Mouse (Mus musculus) olfactory bulb, adult 2 months (tissue): ENCODE results near the gene Vmn1r20. TPM values are rescaled to one million over a fixed set of nuclear protein-coding genes. Genes with fewer than 3 reads are reported as not detected.
"Not testable (repeated sequence)": the region's sequence is repeated elsewhere in the genome, so short reads cannot be mapped to it uniquely, and the experiment has no call there.

Experiments used
- H3K27ac ChIP-seq: fragments of 200-500 bp; 2 replicates; pipeline ENCODE4 v1.5.1; 2012; ENCODE audit warnings: low read depth, low read length; ENCODE audit not compliant: insufficient read depth
- H3K4me1 ChIP-seq: fragments of 200-500 bp; 2 replicates; pipeline ENCODE4 v1.6.1; 2012; ENCODE audit warnings: low read length; ENCODE audit not compliant: control insufficient read depth, insufficient read depth
- H3K4me3 ChIP-seq: fragments of 200-500 bp; 2 replicates; pipeline ENCODE4 v1.5.1; 2012; ENCODE audit warnings: mild to moderate bottlenecking, low read depth, low read length, moderate library complexity; ENCODE audit not compliant: insufficient read depth
- CTCF ChIP-seq: fragments of 200-500 bp; IDR thresholded peaks from 2 replicates; pipeline ENCODE4 v1.5.1; 2012; ENCODE audit warnings: low read depth, mild to moderate bottlenecking, low read length, moderate library complexity; ENCODE audit not compliant: insufficient read depth
- POLR2A ChIP-seq: fragments of 200-500 bp; IDR thresholded peaks from 2 replicates; pipeline ENCODE4 v1.6.1; 2012; ENCODE audit warnings: mild to moderate bottlenecking, low read depth, low read length, moderate library complexity; ENCODE audit not compliant: insufficient read depth
- WGBS: fragments of 180-500 bp; shearing (Covaris S2); methylation state at CpG from one replicate; pipeline ENCODE4 v1.1.7; 2018; 5-methylcytosine and 5-hydroxymethylcytosine counted together
- polyA plus RNA-seq: library from polyadenylated mRNA; stranded (reverse); fragments of >200 nt; gene quantifications from 2 replicates; pipeline ENCODE4 v1.2.4, GENCODE M21; 2012; ENCODE audit warnings: low replicate concordance; ENCODE audit not compliant: missing spikeins, insufficient read depth, insufficient read length

Gene Vmn1r20
- polyA plus RNA-seq = not detected in 2 replicates

- H3K27ac ChIP-seq = no peak within 1 kb of the TSS
- TF ChIP-seq POLR2A (no peak), CTCF (no peak)
- no peak within 1 kb of the TSS for H3K4me3 ChIP-seq
- no peaks in the 10 kb centered on the region for H3K4me1 ChIP-seq
- 54% methylated on average over 1 of the region's 1 CpGs for WGBS
These were observed at the start of gene Vmn1r20 for GRCm38 (mm10) chr6:57428630-57429029. Gene Vmn1r20 (plus strand): TSS chr6:57428930.

DNA sequence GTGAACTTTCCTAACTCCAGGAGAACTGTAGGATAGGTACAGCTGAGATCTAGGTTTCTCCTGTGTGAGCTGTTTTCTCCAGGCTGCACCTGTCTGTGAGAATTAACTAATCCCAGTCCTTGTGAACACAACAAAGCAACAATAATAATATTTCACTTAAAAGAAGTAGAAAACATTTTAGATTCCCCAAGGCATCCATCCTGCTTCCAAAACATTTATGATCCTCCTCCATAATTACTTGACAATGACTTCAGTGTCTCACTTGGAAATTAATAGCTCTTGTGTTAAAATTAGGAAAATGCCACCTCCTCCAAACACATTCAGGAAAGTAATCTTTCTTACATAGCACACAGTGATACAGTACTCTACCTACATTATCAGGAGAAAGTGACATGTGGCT, 33.0 kb upstream of the Vmn1r20 start, which contains the start of gene Vmn1r18:
Gene Vmn1r18 (minus strand): TSS at position 101 of the 400 bp plus-strand sequence.
- Histone ChIP-seq H3K4me1 (no peaks in the 10 kb centered on the region), H3K4me3 (no peak within 1 kb of the TSS), H3K27ac (no peak within 1 kb of the TSS)
- TF ChIP-seq CTCF (no peak), POLR2A (no peak)

GRCm38 (mm10) chr6:57403480-57403879, 25.2 kb upstream of the Vmn1r20 start, which contains the start of gene Vmn1r19:
Gene Vmn1r19 (plus strand): TSS chr6:57403780.
- H3K4me1 ChIP-seq, H3K27ac ChIP-seq, H3K4me3 ChIP-seq: not testable (repeated sequence)
- 69% methylated on average over 3 of the region's 3 CpGs for WGBS

DNA sequence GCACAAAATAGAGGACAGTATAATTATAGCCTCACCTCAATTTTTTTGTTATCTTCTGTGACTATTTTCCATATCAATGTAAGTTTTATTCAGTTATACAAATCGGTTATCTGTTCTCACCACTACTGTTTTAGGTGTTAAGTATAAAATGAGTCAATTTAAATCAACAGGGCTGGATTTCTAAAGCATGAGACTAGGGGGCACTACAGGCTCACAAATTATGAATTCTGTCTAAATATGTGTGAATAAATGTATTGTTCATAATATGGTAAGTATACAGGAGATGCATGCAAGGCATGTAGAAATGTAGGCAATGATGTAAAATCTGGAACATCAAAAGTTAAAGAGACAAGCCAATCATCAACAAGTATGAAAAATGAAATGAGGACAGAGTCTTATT, 2.5 kb downstream of the Vmn1r20 start:
- TF ChIP-seq CTCF (no peak), POLR2A (no peak)
- Histone ChIP-seq H3K27ac (no peak overlapping the region), H3K4me1 (no peaks in the 10 kb centered on the region), H3K4me3 (no peak overlapping the region)
- 75% methylated on average over 1 of the region's 1 CpGs for WGBS

GRCm38 (mm10) chr6:57468161-57468560, 39.4 kb downstream of the Vmn1r20 start:
- H3K27ac ChIP-seq, H3K4me1 ChIP-seq, H3K4me3 ChIP-seq: not testable (repeated sequence)
- 21% methylated on average over 3 of the region's 3 CpGs for WGBS

Other genes with a start within 250 kb of the Vmn1r20 start
- gene Vmn1r13, start 225.6 kb upstream of the Vmn1r20 start, polyA plus RNA-seq = not detected in 2 replicates
- gene Vmn1r14, start 197.2 kb upstream of the Vmn1r20 start, polyA plus RNA-seq = not detected in 2 replicates
- not detected in 2 replicates for gene Vmn1r15, start 171.0 kb upstream of the Vmn1r20 start, polyA plus RNA-seq
- not detected in 2 replicates for gene Vmn1r16, start 99.4 kb upstream of the Vmn1r20 start, polyA plus RNA-seq
- gene Vmn1r17, start 65.2 kb upstream of the Vmn1r20 start, polyA plus RNA-seq = not detected in 2 replicates
- not detected in 2 replicates for gene Vmn1r18, start 33.1 kb upstream of the Vmn1r20 start, polyA plus RNA-seq
- gene Vmn1r19, start 25.1 kb upstream of the Vmn1r20 start, polyA plus RNA-seq = not detected in 2 replicates
- not detected in 2 replicates for gene Ppm1k, start 106.5 kb downstream of the Vmn1r20 start, polyA plus RNA-seq
- not detected in 2 replicates for gene Herc6, start 152.1 kb downstream of the Vmn1r20 start, polyA plus RNA-seq